Mouse (Mus musculus): ENCODE measurements around the gene Nfib.

Nfib gene

GRCm38 (mm10) chr4:82512743-82513425, 192.7 kb downstream of the Nfib start:
- peak; percentile 29 to 71 for DNase-seq (ENCODE audit: low spot score in 2 of 2)

GRCm38 (mm10) chr4:82512335-82512734, 193.2 kb downstream of the Nfib start:
- no peak for DNase-seq (ENCODE audit: low spot score in 2 of 2)

- no peak for DNase-seq (ENCODE audit: low spot score in 2 of 2)
These were observed 194.0 kb downstream of the Nfib start for GRCm38 (mm10) chr4:82511524-82511923.

GRCm38 (mm10) chr4:82511001-82511513, 194.5 kb downstream of the Nfib start:
- no peak for DNase-seq (ENCODE audit: low spot score in 2 of 2)

- DNase-seq (ENCODE audit: low spot score in 2 of 2), result no peak
These were observed 195.8 kb downstream of the Nfib start for GRCm38 (mm10) chr4:82509771-82510170.

GRCm38 (mm10) chr4:82509166-82509767, 196.3 kb downstream of the Nfib start:
- DNase-seq (ENCODE audit: low spot score in 2 of 2), result no peak

- no peak for DNase-seq (ENCODE audit: low spot score in 2 of 2)
These were observed 197.3 kb downstream of the Nfib start for GRCm38 (mm10) chr4:82508281-82508687.

GRCm38 (mm10) chr4:82507541-82508280, 197.8 kb downstream of the Nfib start:
- DNase-seq (ENCODE audit: low spot score in 2 of 2), result no peak

GRCm38 (mm10) chr4:82506731-82507331, 198.7 kb downstream of the Nfib start:
- DNase-seq (ENCODE audit: low spot score in 2 of 2), result peak in 1 of 2 experiments; percentile 17

GRCm38 (mm10) chr4:82506081-82506730, 199.3 kb downstream of the Nfib start:
- DNase-seq (ENCODE audit: low spot score in 2 of 2), result peak in 1 of 2 experiments; percentile 33

GRCm38 (mm10) chr4:82505121-82506031, 200.2 kb downstream of the Nfib start:
- peak in 1 of 2 experiments; percentile 18 for DNase-seq (ENCODE audit: low spot score in 2 of 2)

GRCm38 (mm10) chr4:82504284-82505120, 201.0 kb downstream of the Nfib start:
- no peak for DNase-seq (ENCODE audit: low spot score in 2 of 2)

GRCm38 (mm10) chr4:82504015-82504283, 201.6 kb downstream of the Nfib start:
- no peak for DNase-seq (ENCODE audit: low spot score in 2 of 2)

- no peak for DNase-seq (ENCODE audit: low spot score in 2 of 2)
These were observed 202.1 kb downstream of the Nfib start for GRCm38 (mm10) chr4:82503274-82504014.

- no peak for DNase-seq (ENCODE audit: low spot score in 2 of 2)
These were observed 202.9 kb downstream of the Nfib start for GRCm38 (mm10) chr4:82502611-82503010.

- no peak for DNase-seq (ENCODE audit: low spot score in 2 of 2)
These were observed 203.5 kb downstream of the Nfib start for GRCm38 (mm10) chr4:82502012-82502411.

- no peak for DNase-seq (ENCODE audit: low spot score in 2 of 2)
These were observed 204.9 kb downstream of the Nfib start for GRCm38 (mm10) chr4:82500578-82501098.

- no peak for DNase-seq (ENCODE audit: low spot score in 2 of 2)
These were observed 205.6 kb downstream of the Nfib start for GRCm38 (mm10) chr4:82499725-82500577.
